In the genomic region with DNA sequence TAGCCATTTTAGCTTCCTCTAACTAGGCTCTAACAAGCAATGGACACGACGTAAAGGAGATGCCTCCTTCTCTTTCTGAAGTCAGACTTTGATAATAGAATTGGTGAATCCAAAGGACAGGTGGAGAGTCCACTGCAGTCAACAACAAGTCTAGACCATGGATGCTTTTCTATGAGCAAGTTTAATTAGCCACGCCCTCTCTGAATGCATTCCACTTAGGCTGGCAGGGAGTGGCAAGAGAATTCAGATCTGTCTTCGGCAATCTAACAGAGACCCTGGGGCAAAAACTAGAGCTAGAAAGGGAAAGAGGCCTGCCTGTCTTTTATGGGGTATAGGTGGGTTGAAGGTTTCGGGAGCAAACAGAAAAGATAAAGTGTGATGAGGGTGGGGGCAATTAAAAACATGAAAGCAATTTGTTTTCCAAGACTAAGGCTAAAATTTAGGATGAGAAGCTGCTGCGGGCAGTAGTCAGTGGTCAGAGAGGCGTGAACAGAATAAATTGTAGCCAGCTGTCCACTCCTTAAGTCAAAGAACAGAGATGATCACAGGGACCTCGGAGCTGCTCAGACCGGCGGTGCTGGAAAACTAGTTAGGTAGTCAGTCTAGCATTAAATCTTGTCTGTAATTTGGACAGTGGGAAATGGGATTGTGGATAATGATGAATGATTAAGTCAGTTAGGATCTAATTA, we compare ENCODE assay signal across 11 mouse cellular contexts. TPM values are rescaled to one million over a fixed set of nuclear protein-coding genes. Genes with fewer than 3 reads are reported as not detected.
DNase-seq lines count a peak whose midpoint lies in the region; ATAC-seq and TF ChIP-seq lines count a peak whose summit lies in the region.
"Had no signal": no experiment of that assay in that cellular context is flagged by ENCODE, and none has a peak within 500 bp of the region (broad histone marks: within the 10 kb centered on the region; RNA-seq: fewer than 3 reads in every experiment).

No protein-coding gene starts in this region.

- no peak overlapping the region for H3K4me2 ChIP-seq in neural tube, embryonic 11.5 days (ENCODE audit: low read depth)
- H3K4me2 ChIP-seq in hindbrain, embryonic 15.5 days = 0 out of 2 replicates have a peak overlapping the region, but pooled peaks have one; percentile 15

- TF ChIP-seq CTCF in gastrocnemius, adult 2 months (IDR thresholded peaks at IDR 0.05) = no peak

- no peak overlapping the region for H3K4me3 ChIP-seq in neural tube, embryonic 11.5 days (ENCODE audit: low read depth, low read length)
- H3K4me3 ChIP-seq in hindbrain, embryonic 15.5 days = no peak overlapping the region
- no peak overlapping the region for H3K4me3 ChIP-seq in gastrocnemius, adult 2 months

- H3K27ac ChIP-seq in neural tube, embryonic 11.5 days (ENCODE audit: low read depth, low read length) = no peak overlapping the region
- no peak overlapping the region for H3K27ac ChIP-seq in hindbrain, embryonic 15.5 days (replicated peaks)
- no peak overlapping the region for H3K27ac ChIP-seq in gastrocnemius, adult 2 months

- 48% methylated on average over 10 of the region's 10 CpGs for WGBS in neural tube, embryonic 11.5 days
- 53% methylated on average over 10 of the region's 10 CpGs for WGBS in hindbrain, embryonic 15.5 days

- no peaks in the 10 kb centered on the region for H3K36me3 ChIP-seq in neural tube, embryonic 11.5 days (ENCODE audit: control insufficient read depth, insufficient read depth, low read length)
- H3K36me3 ChIP-seq in hindbrain, embryonic 15.5 days = no peaks in the 10 kb centered on the region

- H3K9ac ChIP-seq in neural tube, embryonic 11.5 days (ENCODE audit: low read length) = no peak overlapping the region
- H3K9ac ChIP-seq in hindbrain, embryonic 15.5 days = no peak overlapping the region

- intact Hi-C loops in gastrocnemius, adult 2 months (cut with DNase I) = no loop called here

- ATAC-seq in neural tube, embryonic 11.5 days (ENCODE audit: insufficient read depth, low FRiP score, low TSS enrichment) = peak; percentile 38; the same call in 1 of the 2 replicates
- 0 out of 2 replicates have a peak, but pooled peaks have one; percentile 34 for ATAC-seq in hindbrain, embryonic 15.5 days (ENCODE audit: low FRiP score, low read depth)

- no peaks in the 10 kb centered on the region for H3K9me3 ChIP-seq in neural tube, embryonic 11.5 days (ENCODE audit: control insufficient read depth, low read length)
- H3K9me3 ChIP-seq in hindbrain, embryonic 15.5 days = no peaks in the 10 kb centered on the region

- no peaks in the 10 kb centered on the region for H3K27me3 ChIP-seq in neural tube, embryonic 11.5 days (ENCODE audit: control insufficient read depth, insufficient read depth, low read length)
- no peaks in the 10 kb centered on the region for H3K27me3 ChIP-seq in hindbrain, embryonic 15.5 days

- 0 out of 2 replicates have a peak, but pooled peaks cover 3% of the 10 kb centered on the region for H3K4me1 ChIP-seq in neural tube, embryonic 11.5 days (ENCODE audit: control insufficient read depth, insufficient read depth, low read length)
- peaks cover 9% of the 10 kb centered on the region for H3K4me1 ChIP-seq in hindbrain, embryonic 15.5 days (replicated peaks)

- no peak for DNase-seq in neural tube, embryonic 11.5 days (ENCODE audit: low spot score)
- DNase-seq in neural tube, embryonic 10.5 days (ENCODE audit: extremely low spot score, low spot score) = no peak
- DNase-seq in kidney, postnatal 25 days = peak; percentile 39 to 70
- DNase-seq in gastrocnemius, adult 2 months = no peak
- DNase-seq in B cell, adult 2 months = no peak
- no peak for DNase-seq in yolk sac, embryonic 10.5 days (ENCODE audit: low spot score)
- DNase-seq: adrenal gland, adult 2 months; cerebellum, adult 18-20 months; heart, postnatal 10 days; right cerebral cortex, postnatal 14 days had no signal

RNA-seq across cellular contexts. Expression of gene Eml4, which starts 27.2 kb away (rescaled TPM):
- 56.5 and 59.8 TPM in 2 replicates for polyA plus RNA-seq in neural tube, embryonic 11.5 days (2014; fragmentation: Nextera tagmentation; extraction: Ambion mirVana)
- polyA plus RNA-seq in hindbrain, embryonic 15.5 days (2015; fragmentation: Nextera tagmentation; extraction: Ambion mirVana) = 31.0 and 32.6 TPM in 2 replicates
- total RNA-seq in gastrocnemius, adult 2 months (2021) = 1 to 10 TPM; 1.8 to 2.6 TPM

Comparison
In these comparisons a context has a peak if more than half of its experiments do, and no peak if none do; other contexts are left out.
1. DNase-seq: peak in kidney, postnatal 25 days (2 of 2); none in neural tube, embryonic 11.5 days (single experiment), neural tube, embryonic 10.5 days (single experiment), gastrocnemius, adult 2 months (single experiment), B cell, adult 2 months (0 of 2) and yolk sac, embryonic 10.5 days (single experiment).